Mouse (Mus musculus) retina, postnatal 1 day (tissue): ENCODE results near the gene Atg5.

Source experiments
- DNase-seq: peaks from one replicate; pipeline ENCODE4 v3.0.0-alpha.2; 2012

Atg5 gene

DNA sequence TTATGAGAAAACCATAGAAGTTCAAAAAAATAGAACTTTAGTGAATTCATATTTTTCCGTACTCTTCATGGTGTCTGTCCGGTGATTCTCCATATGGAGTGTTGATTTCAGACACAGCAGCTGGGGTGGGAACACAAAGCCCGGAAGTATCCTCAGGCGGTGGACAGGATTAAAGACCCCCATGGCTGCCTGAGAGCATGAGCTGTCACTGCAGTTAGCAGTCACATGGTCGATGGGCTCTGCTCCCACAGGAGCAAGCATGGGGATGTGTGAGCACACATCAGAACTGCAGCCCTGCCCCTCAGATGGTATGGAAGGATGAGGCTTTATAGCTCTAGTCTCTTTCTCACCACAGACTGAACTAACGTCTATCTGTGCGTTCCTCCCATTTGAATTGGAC, 87.1 kb downstream of the Atg5 start:
- peak; percentile 63 for DNase-seq

DNA sequence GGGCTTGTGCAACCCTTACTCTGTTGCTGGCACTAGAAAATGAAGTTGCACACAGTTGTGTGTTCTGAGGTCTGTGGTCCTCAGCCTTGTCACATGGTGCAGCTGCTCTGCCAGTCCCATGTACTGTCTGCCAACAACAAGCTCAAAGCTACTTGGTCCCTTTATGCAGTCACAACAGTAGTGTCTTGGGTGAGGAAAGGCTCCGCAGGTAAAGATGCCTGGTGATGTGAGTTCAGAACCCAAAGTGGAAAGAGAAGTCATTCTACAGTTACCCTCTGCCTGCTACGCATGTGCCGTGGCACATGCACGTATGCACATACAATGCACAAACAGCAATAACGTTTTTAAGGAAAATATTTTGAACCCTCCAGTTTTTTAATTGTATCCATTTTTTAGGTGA, 88.5 kb downstream of the Atg5 start:
- no peak for DNase-seq

DNA sequence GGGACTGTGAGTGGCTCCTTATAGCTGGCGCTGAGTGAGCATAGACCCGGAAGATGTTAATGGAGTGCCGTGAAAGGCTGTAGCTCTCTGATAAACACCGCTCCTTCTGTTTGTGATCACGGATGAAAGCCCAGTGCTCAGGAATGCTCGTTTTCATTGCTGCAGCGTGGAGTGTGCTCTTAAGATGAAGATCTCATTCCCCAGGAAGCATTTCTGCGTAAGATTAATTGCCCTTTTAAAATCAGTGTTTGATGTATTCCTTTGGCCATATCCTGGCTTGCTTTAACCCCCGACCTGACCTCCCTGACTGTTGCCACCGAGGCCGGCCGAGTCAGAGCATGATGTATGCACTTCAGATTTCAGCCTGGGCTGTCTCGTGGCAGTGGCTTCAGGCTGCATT, 89.2 kb downstream of the Atg5 start:
- no peak for DNase-seq

DNA sequence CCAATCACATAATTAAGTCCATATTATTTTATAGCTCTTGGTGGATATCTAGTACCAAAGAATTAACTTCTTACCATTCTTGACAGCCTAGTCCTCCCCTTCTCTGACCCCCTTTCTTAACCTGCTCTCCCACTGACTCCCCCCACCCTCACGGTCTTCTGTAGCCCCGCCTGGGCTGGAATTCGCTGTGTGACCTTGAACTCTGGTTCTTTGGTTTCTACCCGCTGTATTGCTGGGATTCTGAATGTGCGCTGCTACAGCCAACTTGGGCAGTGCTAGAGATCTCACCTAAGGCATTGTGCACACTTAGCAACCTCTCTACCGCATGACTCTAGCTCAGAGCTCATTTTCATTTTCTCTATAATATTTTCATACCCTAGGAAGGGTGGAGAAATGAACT, 90.7 kb downstream of the Atg5 start:
- DNase-seq, result no peak

DNA sequence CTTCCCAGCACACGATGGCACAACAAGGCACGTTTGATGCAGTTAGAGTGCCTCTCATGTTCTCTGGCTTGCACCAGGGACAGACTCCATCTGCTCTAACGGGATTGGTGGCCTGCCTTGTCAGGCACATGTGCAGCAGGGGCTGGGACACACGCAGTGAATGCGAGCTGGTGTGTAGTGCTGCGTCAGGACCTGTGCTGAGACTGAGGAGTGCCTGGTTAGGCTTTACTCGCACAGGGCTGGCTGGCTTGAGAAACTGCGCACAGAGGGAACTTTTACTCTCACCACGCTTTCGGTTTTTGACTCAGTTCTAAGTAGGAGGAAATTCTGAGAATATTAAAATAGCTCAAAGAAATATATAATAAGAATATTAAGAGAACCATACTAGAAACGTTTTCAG, 92.5 kb downstream of the Atg5 start:
- DNase-seq, result no peak

DNA sequence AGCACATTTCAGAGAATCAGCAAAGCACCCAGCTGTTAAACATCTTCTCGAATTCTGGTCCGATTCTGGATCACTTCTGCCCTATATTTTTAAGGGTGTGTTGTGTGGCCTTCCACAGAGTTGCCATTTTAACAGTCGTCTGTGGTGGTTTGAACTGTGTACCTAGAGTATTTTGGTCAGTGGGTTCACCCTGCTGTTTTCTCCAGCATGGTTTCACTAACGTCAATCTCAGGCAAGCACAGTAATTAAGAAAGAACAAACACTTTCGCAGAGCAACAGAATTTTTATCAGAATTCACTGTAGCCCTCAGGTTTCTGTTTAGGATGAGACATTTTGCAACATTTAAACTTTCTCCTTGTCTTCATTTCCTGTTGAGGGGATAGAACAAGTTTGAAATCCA, 94.3 kb downstream of the Atg5 start:
- DNase-seq, result no peak

DNA sequence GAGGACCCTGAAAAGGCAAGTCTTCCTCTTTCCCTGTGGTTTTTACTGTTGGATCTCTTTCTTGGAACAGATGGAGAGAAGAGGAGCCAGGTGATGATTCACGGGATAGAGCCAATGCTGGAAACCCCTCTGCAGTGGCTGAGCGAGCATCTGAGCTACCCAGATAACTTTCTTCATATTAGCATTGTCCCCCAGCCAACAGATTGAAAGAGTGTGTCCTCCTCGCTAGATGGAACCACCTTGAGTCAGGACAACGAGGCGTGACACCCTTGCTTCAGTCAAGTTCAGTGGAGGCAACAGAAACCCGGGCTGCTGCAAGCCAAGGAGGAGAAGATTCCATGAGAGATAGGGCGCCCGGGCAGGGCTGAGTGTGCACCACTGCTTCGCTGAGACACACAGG, 94.7 kb downstream of the Atg5 start:
- no peak for DNase-seq

- DNase-seq, result no peak
These were observed 98.0 kb downstream of the Atg5 start for GRCm38 (mm10) chr10:44366186-44366585.

GRCm38 (mm10) chr10:44367043-44367442, 98.9 kb downstream of the Atg5 start:
- no peak for DNase-seq

GRCm38 (mm10) chr10:44368596-44368995, 100.4 kb downstream of the Atg5 start:
- DNase-seq, result no peak

DNA sequence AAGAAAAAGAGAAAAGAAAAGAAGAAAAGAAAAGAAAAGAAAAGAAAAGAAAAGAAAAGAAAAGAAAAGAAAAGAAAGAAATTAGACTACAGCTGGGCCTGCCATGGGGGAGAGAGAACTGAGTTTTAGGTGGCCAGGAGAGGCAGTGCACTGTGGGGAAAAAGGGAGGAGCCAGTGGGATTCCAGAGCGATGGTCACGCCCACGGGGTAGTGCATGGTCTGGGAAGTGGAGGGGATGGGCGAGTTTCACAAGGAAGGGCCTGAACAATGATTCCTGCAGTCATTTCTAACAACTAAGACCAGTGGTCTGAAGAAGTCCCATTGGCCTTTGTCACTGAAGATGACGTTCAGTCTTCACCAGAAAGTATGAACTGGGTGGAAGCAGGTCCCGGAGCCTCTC, 102.5 kb downstream of the Atg5 start:
- no peak for DNase-seq

GRCm38 (mm10) chr10:44372210-44372609, 104.1 kb downstream of the Atg5 start:
- no peak for DNase-seq

- DNase-seq, result no peak
These were observed 106.5 kb downstream of the Atg5 start for GRCm38 (mm10) chr10:44374678-44375077.

DNA sequence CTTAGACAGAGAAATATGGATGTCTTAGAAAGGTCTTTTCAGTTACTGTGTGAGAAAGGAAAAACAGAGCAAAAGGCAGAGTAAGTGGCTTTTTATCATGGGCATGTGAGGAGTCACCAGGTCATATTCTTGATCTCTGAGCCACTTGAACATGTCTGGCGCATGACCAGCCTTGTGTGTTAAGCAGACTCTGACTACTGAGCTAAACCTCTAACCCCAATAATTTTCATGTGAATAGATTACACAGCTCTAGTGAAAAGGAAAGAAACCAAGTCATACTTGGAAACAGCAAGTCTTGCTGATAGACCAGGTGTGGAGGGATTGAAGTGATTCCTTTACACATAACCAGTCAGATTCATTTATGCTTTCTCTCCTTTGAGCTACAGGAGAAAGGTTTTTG, 107.3 kb downstream of the Atg5 start:
- no peak for DNase-seq

DNA sequence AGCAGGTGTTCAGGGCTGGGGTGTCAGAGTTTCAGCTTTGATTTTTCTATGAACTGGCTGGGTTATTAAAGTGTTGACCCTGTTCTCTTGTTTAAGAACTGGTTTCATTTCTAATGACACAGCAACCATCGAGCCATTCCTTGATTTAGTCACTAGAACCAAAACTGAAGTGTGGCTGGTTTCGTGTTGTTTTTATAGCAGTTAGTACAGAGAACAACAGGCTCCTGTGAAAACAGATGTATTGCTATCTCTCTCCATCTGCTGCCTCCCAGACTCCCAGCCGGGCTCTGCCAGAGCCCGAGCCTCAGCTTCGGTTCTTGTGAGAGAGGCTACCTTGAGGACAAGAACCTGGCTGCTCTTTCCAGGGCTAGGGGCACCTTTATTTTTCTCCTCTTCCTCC, 109.7 kb downstream of the Atg5 start:
- no peak for DNase-seq

GRCm38 (mm10) chr10:44378403-44378802, 110.2 kb downstream of the Atg5 start:
- no peak for DNase-seq

- DNase-seq, result peak; percentile 21
These were observed 112.5 kb downstream of the Atg5 start for GRCm38 (mm10) chr10:44380476-44381208.

- peak; percentile 54 for DNase-seq
These were observed 113.2 kb downstream of the Atg5 start for GRCm38 (mm10) chr10:44381397-44381796.

DNA sequence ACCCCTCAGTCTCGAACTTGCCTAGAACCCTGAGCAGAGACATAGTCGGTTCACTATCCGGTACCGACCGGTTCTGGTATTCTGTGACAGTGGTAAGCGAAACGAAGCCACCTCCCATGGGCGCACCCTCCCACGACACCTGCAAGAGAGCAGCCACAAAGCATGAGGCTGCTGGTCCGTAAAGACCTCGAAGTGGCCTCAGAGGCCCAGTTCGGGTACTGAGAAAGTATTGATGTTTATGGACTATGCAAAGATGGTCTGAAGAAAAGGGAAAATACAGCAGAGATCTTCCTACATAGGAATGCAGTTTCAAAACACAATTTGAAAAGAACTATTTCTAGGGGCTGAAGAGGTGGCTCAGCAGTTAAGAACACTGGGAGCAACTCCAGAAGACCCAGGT, 113.8 kb downstream of the Atg5 start:
- no peak for DNase-seq

GRCm38 (mm10) chr10:44383213-44383612, 115.1 kb downstream of the Atg5 start:
- DNase-seq, result no peak

DNA sequence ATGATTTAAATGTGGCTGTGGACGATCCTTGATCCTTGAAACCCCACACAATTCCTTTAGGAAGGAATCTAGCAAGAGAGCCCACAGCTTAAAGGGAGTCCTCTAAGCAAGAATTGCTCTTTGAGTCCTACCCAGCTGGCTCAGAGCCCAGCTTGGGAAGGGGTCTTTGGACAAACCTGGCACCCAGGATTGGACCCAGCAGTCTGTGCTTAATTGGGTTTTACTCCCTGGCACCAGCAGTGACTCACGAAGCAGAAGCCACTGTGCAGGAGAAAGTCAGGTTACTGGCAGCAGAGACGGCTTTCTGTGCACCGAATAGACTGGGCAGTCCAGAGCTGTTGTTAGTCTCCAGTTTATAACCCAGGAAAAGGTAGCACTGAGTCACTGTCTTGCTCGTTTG, 117.1 kb downstream of the Atg5 start:
- DNase-seq, result no peak

DNA sequence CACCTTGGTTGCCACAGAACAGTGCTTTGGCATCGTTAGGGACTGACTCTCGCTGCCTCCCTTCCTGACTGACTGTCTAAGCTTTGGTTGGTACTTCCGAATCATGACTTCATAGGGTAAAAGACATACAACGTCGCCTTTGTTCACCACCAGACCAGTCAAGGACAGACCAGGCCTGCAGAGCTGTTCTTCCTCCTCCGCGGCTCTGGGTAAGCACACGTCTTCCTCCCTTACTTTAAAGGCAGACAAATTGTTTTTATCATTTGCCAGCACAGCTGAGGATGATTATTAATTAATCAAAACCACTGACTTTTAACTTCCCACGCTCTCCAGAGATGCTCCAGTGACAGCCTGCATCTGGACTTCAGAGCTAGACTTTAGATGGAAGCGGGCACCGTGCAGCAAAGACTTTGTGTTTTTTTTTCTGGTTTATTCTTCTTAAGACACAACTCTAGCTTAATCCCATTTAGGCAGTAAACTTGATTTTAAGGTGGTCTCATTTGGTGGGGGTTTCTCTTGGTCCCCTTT, 120.6 kb downstream of the Atg5 start:
- no peak for DNase-seq

GRCm38 (mm10) chr10:44390286-44390685, 122.1 kb downstream of the Atg5 start:
- no peak for DNase-seq

DNA sequence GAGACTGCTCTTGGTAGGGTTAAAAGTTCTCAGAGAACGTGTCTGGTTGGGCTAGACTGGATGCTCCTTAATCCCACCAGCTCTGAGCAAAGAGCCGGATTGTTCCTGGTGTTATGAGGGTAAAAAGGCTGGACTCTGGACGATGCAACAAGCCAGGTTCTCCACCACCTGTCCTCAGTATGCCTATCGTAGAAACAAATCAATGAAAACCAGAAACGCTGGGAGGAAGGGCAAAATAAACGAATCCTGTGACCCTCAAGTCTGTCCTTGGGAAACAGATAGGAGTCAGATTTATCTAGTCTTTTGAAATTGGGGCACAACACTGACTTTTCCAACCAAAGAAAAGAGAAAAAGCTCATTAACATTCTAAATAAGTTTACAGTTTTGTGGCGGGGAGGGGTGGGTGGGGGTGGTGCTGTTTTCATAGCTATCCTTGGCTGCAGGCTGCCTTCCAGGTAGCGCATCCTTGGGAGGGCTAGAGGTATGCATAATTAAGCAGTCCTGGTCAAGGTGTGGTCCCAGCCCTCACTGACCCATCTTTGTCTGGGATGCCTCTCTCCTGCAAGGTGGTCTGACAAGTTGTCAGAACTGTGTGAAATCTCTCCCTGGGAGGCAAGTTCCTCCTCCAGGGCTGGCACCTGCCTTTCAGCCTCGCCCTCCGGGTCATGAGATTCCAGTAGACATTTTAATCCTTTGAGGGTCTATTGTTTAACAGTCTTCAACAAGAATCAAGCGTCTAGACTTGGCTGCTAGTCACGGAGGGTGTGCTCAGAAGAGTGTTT, 123.5 kb downstream of the Atg5 start:
- DNase-seq, result no peak
